Mouse (Mus musculus) kidney, postnatal 4 days (tissue): Measurements from ENCODE around the gene Ldlrad1.

Source experiments
- DNase-seq, 2 experiments: peaks; one replicate each; pipeline ENCODE4 v3.0.0; 2021; ENCODE audit warnings: mixed read lengths in 2 of 2

The Ldlrad1 gene

DNA sequence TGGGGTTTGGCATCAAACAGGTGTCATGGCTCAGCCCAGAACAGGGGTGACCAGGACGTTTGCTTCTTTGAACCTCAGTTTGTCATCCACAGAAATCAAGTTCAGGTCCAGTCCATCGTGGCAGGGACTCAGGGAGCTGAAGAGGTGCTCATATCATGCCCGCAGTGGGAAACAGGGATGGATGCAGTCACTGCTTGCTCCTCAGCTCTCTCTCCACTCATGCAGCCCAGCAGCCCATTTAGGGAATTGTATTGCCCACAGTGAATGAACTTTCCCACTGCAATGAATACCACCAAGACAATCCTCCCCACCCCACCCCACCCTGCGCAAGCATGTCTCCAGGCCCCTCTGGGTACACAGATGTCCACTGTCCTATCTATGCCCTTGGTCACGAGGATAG, 3.0 kb downstream of the Ldlrad1 start:
- no peak for DNase-seq

DNA sequence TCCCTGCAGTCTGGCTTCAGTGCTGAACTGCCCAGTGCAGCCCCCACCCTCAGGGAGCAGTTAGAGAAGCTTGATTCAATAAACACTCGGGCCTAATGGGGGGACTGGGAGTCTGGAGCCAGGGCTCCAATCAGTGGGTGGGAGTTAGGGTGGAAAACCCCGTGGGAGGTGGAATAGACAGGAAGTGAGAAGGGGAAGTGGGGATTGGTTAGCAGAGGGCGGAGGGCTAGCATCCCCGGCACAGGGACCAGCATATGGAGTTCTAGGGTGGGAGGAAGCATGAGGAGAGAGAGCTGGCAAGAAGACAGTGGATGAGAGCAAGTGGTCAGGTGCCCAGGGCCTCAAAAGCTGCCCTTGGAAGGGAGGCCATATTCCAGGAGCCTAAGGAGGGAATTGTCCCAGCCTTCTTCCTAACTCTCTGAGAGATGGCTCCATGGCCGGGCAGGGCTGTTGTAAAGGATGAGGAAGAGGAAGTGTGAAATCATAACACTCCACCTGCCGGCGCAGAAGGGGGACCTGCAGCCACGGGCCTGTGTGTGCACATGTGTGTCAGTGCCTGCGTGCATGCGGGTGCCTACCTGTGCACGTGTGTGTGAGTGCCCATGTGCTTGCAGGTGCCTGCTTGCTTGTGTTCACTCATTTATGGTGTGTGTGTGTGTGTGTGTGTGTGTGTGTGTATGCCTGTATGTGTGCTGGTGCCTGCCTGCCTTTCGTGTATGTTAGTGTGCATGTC, 4.5 kb downstream of the Ldlrad1 start:
- DNase-seq = no peak

DNA sequence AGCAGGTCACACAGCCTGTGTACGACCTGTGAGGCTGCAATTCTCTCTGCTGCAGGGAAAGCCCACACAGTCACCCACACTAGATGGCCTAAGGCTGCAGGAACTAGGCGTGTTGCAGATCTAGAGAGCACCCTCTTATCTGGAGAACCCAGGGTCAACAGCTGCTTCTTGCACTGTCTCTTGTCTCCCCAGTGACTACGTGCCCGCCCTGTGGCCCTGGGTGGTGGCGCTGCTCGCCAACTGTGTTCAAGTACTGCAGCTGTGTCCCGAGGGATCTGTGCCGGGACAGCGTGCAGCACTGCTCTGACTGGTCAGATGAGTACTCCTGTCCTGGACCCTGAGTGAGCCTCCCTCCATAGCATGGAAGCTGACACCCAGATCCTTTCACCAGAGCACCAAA, 8.6 kb downstream of the Ldlrad1 start:
- DNase-seq = no peak

DNA sequence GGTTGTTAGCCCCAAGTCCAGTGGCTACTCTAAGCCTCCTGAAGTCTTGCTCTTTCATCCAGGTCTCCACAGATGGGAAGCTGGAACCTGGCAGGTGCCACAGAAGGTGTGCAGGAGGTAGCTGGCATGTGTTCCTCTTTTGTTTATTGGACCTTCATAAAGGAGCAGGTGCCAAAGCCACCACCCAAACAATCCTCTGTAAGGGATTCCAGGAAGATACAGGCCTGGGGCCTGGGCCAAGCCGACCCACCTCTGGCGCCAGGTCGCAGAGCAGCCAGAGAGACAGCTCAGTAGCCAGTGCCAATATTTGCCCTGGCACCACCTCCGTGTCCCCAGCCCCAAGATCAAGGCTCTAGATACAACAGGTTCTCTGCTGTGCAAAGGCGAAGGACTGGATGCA, 12.5 kb downstream of the Ldlrad1 start:
- no peak for DNase-seq

DNA sequence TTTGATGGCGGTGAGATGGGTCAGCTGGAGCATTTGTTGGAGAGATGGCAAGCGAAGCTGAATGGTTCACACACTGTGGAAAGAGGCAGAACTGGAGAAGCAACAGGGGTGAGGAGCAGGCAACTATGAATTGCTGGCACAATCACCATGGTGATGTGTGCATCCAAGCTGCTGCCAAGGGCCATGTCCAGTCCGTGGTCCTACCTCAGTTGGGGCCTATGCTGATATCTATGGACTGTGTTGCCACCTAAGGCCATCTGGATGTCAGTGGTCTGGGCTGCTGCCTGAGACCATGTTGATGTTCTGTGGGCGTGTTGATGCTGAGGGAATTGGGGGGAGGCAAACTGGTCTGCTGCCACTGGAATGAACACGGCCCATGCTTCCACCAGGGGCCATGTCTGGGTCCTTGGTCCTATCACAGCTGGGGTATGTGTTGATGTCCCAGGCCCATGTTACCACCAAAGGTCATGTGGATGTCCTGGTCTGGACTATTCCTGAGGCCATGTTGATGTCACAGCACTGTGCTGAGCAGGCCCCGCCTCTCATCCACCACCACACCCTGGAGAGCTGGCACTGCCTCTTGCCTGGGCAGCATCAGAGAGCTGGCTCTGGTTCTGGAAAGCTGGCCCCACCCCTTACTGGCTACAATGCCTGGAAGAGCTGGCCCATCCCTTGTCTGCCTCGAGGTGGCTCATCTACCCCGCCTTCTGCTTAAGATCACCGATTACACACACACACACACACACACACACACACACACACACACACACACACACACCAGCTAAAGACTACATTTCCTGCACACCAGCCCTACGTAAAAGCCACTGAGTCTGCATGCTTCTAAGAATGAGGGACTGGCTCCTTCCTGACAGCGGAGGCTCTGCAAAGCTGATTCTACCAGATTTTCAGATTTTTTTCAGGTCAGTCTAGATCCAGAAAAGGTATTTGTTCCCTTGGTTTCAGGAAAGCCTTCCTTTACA, 14.5 kb downstream of the Ldlrad1 start:
- DNase-seq = peak in 1 of 2 experiments; percentile 21

DNA sequence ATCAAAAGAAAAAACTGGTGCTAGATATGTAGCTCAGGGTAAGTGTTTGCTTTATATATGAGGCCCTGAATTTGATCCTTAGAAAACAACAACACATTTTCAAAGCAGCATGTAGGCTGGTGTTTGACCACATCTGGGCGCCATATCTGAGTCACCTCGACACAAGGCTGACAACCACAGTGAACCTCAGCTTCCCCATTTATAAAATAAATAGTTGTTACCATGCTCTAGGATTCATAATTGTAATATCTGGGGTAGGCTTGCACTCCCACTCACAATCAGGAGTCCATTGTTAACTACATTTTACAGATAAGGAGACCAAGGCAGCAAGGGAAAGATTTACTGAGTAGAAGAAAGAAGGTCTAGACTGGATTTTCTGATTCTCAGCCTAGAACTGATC, 17.3 kb downstream of the Ldlrad1 start:
- no peak for DNase-seq

DNA sequence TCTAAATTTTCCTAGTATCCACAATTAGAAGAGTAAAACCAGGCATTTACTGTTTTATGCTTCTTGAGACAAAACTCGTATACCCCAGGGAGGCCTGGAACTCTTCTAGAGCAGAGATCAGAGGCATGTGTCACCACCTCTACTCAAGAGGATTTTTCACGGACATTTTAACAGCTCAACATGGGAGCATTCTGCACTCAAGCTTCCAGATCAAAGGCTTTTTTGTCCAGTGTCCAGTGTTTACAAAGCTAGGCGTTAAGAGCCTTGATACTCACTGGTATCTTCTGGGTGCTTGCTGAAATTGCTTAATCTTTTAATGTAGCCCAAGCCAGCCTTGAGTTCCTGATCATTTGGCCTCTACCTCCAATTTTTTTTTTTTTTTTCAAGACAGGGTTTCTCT, 23.2 kb downstream of the Ldlrad1 start:
- no peak for DNase-seq

DNA sequence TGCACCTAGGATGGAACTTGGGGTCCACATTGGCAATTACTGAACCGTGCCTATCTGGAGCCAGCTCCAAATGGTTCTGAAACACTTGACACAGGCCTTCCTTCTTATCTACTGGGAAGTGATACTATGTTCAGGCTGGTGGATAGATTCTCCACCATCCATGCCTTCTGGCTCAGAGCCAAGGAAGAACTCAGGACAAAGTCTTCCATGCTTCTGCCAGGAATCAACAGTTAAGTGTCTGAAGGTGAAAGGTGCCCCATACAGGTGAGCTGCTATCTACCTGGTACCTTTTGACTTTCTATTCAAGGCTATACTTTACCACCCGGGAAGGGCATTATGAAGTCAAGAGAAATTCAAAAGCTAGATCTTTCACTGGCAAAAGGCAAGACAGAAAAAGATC, 29.3 kb downstream of the Ldlrad1 start:
- DNase-seq = no peak

DNA sequence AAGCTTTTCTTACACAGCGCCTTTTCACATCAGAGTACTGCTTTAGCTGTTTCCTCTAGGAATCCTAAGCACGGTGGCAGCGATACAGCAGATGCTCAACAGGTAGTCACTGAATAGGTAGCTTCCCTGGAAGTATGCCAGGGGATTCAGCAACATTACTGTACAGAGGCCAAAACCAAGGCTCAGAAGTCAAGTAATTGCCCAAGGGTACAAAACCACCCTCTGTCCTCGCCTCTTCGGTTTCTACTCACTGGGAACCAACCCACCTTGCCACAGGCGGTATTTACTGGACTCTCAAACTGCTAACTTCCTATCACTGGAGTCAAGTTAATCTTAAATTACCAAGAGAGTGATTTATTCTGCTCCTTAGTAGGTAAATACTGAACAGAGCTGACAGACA, 31.2 kb downstream of the Ldlrad1 start:
- no peak for DNase-seq

DNA sequence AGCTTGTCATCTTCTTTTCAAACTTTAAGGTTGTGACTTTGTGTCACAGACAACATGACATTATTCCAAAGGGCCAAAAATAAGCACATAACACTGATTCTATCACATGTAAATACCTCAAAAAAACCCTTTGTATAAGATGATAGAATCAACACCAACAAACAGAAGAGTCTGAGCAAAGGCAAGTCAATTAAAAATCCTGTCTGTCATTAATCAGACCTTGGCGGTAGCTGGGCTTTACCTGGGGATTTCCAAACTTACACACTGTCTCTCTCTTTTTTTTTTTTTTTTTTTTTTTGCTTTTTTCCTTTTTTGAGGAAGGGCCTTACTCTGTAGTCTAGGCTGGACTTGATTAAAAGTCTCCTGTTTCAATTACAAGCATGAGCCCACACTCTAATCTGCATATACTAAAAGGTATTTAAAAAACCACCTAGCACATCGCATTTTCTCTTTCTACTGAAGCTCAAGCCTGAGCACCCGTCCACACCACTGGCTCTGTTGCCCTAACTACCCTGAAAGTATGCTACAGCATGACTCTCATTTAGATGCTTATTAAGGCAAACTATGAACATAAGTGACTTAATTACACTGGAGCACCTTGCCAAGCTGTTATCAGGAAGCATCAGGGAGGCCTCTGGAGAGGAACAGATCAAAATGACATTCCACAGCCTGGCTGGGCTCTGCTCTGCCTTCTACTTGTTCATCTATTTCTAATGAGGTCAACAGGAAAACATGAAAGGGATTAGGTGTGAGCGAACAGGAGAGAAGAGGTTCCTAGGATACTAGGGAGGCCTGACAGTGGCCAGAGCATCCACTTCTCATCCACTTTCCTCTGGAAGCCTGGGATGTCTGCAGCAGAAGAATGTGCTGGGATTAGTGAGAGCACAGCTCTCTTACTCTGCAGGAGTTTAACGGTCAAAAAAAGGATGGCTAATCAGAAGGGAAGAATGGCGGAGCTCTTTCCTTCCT, 34.7 kb downstream of the Ldlrad1 start:
- DNase-seq = peak in 1 of 2 experiments; percentile 12

DNA sequence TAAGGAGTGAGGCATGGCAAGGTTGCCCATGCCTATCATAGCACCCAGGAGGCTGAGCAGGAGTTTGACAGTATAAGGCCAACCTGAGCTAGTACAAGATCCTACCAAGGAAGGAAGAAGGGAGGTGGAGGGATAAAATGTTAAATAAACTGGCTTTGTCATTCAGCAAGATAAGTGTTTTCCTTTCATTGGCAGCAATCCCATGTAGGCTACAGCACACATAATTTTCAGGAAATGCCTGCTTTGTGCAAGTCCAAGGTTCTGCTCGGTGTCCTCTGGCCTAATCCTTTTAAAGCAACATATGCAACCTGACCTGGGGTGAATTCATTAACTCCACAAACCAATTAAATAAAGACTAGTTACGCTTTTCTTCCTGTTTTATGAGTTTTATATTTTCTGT, 36.4 kb downstream of the Ldlrad1 start:
- DNase-seq = peak in 1 of 2 experiments; percentile 14

DNA sequence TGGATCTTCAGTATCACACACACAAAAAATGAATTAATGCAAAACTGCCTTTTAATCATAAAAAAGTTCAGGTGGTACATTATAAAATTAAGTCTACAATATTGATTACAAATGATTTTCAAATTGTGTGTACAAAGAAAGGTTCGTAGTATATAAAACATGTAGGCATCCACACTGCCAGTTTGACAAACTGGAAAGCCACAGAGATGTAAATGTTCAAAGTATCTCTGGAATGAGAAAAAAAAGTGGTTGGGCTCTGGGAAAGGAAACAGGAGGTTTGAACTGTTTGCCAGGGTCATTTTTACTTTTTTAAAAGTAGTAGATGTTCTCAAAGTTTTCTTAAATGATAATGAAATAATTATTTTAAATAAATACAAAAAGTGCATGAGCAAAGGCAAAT, 37.1 kb downstream of the Ldlrad1 start:
- no peak for DNase-seq

DNA sequence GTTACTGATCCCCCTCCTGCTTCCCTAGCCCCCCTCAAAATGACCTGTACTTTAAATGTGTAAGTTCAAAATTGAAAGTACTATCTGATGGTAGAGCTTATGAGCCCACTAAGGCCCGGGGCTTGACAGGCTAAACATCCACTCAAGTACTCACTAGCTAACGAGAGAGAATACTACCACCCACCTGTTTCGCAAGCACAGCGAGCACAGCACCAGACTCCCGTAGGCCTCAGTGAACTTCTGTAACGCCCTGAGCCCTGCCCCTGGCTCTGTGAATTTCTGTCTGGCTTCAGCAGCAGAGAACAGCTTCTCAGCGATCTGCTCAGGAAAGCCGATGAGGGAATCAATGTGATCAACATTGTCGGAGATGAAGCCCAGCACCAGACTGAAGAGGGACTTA, 38.1 kb downstream of the Ldlrad1 start:
- DNase-seq = no peak

DNA sequence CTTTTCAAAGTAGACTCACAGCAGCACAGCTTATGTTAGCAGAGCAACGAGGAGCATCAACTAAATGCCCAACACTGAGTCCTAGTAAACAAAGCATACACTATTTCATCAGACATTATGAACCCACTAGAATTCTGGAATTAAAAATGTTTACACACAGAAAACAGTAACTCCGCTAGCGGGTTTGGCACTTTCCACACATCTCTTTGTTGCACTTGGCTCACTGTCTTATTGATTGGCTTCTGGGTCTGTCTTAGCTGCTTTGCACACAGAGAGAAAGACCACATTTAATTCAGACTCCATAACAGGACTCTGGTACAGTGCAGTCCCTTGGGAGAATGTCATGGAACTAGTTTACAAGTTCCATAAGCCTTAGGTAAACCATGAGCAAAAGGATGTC, 39.1 kb downstream of the Ldlrad1 start:
- no peak for DNase-seq

DNA sequence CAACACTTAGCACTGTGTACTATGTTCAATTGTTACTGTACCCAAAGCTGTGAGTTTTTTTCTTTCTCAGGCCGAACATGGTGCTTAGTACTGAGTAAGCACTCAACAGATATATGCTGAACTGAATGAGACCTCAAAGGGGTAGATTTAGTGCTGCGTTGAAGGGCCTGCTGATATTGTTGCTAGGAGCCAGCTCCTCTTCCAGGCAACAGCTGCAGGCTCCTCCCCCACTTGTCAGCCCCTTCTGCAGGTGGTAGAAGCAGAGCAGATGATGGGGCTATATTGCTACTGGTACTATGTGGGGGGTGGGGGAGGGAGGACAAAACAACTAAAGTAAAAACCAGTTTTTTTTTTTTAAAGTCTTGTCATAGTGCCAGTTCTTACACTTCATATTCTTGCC, 40.5 kb downstream of the Ldlrad1 start:
- DNase-seq = no peak

DNA sequence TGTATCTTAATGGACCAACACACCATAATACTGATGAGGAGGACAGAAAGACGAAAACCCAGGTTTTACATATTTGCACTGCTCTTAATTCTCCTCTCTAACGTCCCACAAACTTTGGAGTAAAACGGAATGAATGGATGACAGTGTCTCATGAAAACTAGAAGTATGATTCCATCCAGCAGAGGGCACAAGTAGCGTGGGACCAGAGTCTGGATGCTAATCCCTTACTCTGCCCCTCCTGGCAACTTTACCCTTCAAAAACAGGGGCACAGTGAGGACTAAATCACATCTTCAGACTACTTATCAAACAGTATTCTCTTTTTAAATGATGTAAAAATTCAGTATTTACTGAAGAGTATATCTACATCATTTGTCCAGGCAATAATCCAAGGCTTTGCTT, 41.5 kb downstream of the Ldlrad1 start:
- peak; percentile 23 to 50 for DNase-seq

DNA sequence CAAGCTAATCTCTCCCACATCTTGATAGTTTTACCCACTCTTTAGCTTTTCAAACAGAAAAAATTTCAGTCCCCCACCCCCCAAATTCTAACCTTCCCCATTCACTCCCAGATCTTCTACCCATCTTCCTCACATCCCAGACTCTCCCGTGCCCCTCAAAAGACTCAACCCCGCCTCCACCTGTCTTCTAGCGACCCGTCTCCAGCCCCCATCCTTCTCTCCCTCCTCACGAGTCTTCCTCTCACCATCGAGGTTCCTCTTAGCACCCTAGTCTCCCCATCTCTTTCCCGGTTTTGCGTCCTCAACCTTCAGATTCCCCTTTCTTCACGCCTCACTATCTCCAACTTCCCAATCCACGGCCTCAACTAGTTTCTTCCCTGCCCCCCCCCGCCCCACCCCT, 43.5 kb downstream of the Ldlrad1 start:
- peak; percentile 8 to 14 for DNase-seq

DNA sequence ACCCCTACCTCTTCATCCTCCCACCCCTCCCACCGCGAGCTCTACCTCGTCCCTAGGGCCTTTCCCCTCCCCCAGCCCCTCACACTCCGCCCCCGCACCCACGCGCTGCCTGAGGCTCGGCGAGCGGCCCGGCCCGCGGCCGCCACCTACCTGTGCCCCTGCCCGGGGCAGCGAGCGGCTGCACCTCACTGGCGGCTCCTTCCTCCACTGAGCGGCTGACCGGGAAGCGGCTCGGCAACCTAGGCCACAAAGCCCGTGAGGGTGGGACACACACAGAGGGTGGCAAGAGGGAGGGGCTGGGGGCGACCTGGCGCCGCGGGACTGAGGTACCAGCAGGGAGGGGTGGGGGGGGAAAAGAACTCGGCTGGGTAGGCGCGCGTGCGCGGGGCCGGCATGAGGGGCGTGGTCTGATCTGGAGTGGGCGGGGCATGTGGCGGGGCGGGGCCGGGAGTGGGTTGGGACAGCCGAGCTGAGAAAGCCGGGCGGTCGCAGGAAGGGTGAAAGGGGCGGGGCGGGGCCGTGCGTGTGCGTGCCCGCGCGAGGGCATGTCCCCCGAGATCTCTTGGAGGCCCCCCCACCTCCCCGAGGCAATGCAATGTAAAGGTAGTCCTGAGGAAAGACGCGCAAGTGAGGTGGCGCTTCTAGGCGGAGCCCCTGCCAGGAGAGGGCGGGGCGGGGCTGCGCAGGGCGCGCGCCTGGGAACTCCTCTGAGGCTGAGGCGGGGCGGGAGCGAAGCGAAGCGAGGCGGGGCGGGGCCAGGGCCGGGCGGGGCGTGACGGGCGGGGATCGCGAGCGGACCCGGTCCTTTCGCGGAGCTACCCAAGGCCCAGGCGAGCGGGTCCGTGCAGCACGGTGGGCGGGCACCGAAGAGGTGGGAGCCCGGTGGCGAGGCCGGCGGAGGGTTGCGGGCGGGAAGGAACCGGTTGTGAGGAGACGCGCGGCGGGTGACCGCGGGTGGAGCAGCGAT, 44.4 kb downstream of the Ldlrad1 start, which contains the start of the genes Lrrc42 and Hspb11:
Gene Lrrc42, minus strand, starts transcription at position 408 of the 967 bp plus-strand sequence.
Gene Hspb11, plus strand, starts transcription at position 469 of the 967 bp plus-strand sequence.
- DNase-seq = peak; percentile 98 to 99

DNA sequence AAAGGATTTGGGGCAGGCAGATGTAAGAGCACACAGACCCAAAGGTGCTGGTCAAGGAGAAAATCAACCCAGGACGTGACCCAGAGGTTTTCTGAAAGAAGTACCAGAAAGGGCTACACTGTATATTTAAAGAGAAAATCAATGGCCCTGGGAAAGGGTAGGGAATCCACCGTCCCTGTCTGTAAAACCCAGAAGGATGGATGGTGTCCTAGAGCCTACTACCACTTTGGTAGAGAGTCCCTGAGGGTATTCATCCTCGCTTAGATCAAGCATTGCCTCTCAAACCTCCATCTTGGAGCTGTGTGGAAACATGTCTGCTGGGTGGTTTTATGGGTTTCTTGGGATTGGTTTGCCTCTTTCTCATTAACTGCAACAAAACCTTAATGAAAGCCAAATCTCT, 45.4 kb downstream of the Ldlrad1 start:
- DNase-seq = no peak

DNA sequence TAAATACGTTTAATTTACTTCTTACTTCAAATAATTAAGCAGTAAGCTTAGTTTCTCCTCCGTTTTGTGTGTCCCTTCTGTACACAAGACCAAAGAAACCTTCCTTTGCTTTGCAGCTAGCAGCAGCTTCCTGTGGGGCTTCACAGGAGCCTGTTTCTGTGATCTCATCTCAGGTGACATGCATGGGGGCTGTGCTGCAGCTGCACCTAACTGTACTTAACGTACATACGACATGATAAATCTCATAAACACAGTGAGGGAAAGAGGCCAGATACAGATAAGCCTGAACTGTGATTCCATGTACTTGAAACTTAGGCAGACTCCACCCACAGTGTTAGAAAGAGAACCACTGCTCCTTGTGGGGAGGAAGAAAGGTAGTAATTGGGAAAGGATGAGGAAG, 51.0 kb downstream of the Ldlrad1 start:
- DNase-seq = no peak
